Mouse (Mus musculus): ENCODE results near the gene Il10ra.

The Il10ra gene

DNA sequence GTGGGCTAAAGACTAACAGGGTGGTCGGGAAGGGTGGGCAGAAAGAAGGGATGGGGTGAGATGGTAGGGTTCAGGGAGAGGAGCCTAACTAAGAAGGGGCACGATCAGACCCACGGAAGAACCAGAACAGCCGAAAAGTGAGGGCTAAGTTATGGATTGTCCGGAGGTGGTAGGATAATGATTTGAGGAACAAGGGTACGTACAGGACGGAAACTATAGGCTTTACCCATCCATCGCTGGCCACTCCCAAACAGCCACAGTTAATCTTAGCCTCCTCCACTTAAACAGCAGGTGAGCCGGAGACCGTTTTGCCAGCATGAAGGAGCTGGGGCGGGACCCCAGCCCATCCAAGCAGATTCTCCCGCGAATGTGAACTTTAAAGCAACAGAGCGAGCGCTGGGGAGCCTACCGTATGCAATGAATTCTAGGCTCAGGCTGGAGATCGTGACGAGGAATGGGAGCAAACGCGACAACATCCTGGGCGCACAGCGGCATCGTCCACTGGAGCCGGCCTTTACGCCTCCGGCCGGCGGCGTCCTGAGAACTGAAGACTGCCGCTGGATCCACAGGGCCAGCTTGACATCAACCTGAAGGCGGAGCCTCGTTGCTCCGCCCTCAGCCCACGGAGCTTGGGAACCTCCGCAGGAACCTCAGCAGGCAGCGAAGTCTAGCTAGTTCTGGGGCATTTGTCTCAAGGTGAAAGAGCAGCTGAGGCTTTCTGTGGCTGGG is at the start of gene Il10ra:
TSS of gene Il10ra (minus strand) at position 553 of the 729 bp plus-strand sequence.
- in situ Hi-C loops (cut with MseI, MboI), result no loop called here

- in situ Hi-C loops (cut with MseI, MboI), result no loop called here
Measured at GRCm38 (mm10) chr9:45317635-45318034, 48.7 kb upstream of the Il10ra start.

GRCm38 (mm10) chr9:45313913-45314312 is 45.0 kb upstream of the Il10ra start:
- in situ Hi-C loops (cut with MseI, MboI), result no loop called here

DNA sequence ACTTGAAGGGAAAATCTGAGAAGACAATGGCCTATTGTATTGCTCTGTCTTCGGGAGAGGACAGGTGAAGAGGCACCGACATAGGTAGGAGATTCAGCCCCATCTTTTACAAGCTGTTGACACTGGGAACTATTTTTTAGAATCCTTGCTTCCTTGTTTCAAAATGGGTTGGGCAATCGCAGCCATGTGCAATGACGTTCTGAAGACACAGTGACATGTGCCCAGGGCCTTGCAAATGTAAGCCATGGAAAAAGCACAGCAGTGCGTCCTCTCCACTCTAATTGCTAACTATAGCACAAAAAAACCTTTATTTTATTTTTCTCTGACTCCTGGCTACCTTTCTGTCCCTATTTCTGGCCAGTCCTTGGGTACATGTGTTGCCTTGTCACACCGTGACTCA is 42.9 kb upstream of the Il10ra start:
- in situ Hi-C loops (cut with MseI, MboI), result no loop called here

DNA sequence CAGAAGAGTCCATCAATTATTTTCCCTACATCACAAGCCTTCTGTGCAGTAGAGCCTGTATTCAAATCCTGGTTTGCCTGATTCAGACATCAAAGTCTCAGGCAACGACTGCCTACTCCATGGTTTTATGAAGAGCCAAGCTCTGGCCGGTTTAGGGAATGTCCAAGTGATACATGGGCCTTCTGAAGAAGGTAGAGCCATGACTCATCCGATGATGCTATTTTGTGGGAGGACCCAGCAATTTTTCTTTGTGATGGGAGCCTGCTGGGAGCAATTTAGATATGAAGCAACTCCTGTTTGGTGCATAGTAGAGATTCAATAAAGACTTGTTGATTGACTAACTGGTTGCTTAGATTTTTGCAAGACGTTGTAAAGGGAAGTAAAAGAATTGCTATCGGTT is 39.6 kb upstream of the Il10ra start:
- in situ Hi-C loops (cut with MseI, MboI), result no loop called here

DNA sequence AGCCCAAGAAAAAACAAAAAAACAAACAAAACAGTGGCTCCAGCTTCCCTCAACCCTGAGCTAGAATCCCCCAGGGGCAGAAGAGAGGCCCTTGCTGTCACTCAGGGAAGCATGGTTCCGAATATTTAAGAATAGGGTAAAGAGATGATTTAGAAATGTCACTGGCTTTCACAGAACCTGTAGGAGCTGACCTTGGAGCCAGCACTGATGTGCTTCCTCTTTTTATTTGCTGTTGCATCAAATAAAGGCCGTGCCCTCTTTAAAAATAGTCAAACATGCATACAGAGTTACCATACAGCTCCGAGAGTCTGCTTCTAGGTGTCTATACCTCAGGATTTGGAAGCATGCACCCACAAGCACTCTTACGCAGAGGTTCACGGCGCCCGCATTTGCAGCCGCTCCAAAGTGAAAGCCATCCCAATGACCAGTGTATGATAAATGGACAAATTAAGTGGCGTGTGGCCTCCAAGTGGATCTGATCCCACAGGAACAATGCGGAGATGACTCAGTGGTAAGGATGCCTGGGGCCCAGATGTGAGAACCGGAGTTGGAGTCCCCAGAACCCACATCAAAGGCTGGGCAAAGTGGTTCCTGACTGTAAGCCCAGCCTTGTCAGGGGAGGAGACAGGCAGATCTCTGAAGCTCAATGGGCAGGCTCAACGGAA is 37.9 kb upstream of the Il10ra start:
- in situ Hi-C loops (cut with MseI, MboI), result no loop called here

DNA sequence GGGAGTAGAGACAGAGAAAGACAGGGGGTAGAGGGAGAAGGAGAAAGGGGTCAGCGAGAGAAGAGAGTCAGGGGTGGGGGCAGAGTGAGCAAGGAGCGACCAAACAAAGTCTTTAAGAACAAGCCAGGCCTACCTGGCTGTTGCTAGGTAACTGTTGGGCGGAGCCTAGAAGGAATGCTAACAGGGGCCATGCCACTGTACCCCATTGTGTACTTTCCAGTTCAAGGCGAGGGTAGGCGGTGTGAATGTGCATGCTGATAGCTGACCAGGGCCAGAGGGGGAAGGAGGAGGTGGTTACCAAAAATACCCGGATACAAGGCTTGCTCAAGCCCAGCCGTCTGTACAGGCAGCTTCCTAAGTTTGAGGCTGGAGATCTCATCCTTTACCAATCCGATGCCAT is 32.8 kb upstream of the Il10ra start:
- in situ Hi-C loops (cut with MseI, MboI), result loop anchor here (5.0 kb wide), 2 partner anchors 86 to 91 kb away; no protein-coding TSS in a partner anchor

- in situ Hi-C loops (cut with MseI, MboI), result loop anchor here (5.0 kb wide), 2 partner anchors 87 to 92 kb away; no protein-coding TSS in a partner anchor
Measured at GRCm38 (mm10) chr9:45300422-45301104, 31.6 kb upstream of the Il10ra start.

DNA sequence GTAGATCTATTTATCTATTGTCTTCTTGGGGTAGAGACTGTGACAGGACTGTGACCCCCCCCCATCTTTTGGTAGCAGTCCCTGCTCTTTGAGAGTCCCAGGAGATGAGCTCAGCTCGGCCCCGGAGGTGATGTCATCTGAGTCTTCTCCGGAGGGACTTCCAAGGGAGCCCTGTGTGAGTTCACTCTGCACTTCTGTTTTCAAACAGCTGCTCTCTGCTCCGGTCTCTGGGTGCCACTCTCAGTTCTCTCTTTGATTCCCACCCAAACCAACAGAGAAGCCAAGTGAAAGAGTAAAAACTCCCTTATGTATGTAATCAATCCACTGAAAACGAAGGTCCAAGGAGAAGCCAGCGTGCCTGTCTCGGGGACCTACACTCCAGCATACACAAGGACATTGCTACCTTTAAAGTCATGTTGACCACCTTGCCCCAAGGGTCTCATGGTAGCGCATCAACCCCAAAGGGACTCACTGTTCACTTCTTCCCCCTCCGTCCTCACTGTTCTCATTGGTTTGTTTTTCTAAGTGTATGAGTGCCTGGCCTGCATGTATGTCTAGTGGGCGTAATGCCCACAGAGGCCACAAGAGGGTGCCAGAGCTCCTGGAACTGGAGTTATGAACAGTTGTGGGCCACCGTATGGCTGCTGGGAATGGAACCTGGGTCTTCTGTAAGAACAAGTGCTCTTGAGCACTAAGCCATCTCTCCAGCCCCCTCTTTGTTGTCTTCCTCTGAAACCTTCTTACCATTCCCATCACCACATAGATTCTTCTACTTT is 30.5 kb upstream of the Il10ra start:
- in situ Hi-C loops (cut with MseI, MboI), result loop anchor here (5.0 kb wide), 2 partner anchors 88 to 93 kb away; no protein-coding TSS in a partner anchor

DNA sequence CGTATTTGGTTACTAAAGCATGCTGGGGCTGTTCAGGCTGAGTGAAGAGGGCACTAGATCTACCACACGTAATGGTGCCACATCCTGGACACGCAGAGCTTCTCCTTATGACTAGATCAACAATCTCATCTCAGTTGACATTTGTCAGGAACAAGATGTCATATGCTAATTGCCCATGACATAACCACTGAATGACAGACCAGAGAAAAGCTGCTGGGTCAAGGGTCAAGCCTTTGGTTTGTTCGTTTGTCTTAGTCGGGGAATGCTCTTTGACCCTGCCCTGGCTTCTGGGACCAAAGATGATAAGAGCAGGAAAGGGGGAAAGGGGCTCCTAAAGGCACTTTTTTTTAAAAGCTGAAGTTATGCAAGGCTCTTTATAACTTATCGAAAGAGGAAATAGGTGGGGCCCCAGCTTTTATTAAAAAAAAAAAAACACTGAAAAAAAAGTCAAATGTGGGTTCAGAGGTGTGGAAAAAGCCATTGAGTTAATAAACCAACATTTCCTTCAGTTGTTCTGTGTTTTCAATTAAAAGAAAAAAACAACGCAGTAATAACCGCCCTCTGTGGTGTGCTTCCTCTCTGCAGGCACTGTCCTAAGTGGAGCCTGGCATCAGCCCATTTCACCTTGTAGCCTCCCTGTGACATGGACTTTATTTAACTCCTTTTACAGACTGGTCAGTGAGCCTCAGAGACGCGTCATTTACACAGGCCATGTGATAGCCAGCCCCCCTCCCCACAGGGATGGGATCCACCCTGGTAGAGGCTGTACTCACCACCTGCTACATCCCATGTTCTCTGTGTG is 25.5 kb upstream of the Il10ra start:
- in situ Hi-C loops (cut with MseI, MboI), result no loop called here

DNA sequence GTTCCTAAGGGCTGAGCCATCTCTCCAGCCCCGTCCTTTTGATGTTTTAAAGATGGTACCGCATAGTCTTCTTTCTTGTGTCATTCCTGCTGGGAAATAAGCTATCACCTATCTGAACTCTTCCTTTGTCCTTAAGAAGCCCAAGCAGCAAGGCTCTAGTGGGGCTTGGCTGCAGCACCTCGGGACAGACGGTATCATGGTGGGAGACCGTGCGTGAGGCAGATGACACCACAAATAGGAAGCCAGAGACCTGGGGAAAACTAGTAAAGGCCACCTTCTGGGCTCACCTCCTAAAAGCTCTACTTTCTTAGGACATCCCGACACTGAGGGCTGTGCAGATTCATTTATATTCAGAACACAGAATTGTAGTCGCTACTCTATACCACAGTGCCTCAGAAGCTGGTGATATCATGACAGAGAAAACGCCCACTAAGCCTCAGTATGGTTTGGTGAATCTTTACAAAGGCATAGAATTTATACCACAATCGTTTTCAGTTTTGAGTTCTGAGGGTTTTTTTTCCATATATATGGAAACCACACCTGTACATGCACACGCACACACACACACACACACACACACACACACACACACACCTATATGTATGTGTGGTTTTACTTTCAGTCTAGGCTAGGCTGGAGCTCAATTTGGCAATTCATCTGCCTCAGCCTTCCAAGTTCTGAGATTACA is 22.7 kb upstream of the Il10ra start:
- in situ Hi-C loops (cut with MseI, MboI), result no loop called here

- in situ Hi-C loops (cut with MseI, MboI), result no loop called here
Measured at GRCm38 (mm10) chr9:45282466-45282865, 13.5 kb upstream of the Il10ra start.

DNA sequence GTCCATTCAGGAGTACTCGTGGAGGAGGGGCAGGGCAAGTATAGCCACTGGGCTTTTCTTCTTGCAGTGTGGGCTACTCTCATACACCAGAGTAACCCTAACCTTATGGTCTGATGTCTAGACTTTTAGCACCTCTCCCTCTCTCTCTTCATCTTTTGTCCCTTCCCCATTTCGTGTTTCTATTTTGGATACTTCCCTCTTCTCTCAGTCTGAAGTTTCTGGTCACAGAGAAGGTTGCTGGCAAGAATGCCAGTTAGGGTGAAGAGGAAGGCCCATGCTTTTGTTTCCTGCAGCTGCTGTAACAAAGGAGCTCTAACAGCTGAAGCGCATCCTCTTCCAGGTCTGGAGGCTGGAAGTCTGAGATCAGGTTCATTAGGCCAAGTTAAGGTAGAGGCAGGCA is 11.9 kb upstream of the Il10ra start:
- in situ Hi-C loops (cut with MseI, MboI), result no loop called here

GRCm38 (mm10) chr9:45280059-45280458 is 11.1 kb upstream of the Il10ra start:
- in situ Hi-C loops (cut with MseI, MboI), result no loop called here

- in situ Hi-C loops (cut with MseI, MboI), result loop anchor here in 1 of 2 experiments (5.0 kb wide), 1 partner anchor 62 kb away; no protein-coding TSS in a partner anchor
Measured at GRCm38 (mm10) chr9:45274635-45275034, 5.7 kb upstream of the Il10ra start.

- in situ Hi-C loops (cut with MseI, MboI), result loop anchor here in 1 of 2 experiments (5.0 kb wide), 1 partner anchor 62 kb away; no protein-coding TSS in a partner anchor
Measured at GRCm38 (mm10) chr9:45274218-45274617, 5.3 kb upstream of the Il10ra start.

GRCm38 (mm10) chr9:45272213-45272612 is 3.3 kb upstream of the Il10ra start:
- in situ Hi-C loops (cut with MseI, MboI), result loop anchor here in 1 of 2 experiments (5.0 kb wide), 1 partner anchor 60 kb away; no protein-coding TSS in a partner anchor

GRCm38 (mm10) chr9:45268079-45268478 is 870 bp downstream of the Il10ra start:
- in situ Hi-C loops (cut with MseI, MboI), result no loop called here

DNA sequence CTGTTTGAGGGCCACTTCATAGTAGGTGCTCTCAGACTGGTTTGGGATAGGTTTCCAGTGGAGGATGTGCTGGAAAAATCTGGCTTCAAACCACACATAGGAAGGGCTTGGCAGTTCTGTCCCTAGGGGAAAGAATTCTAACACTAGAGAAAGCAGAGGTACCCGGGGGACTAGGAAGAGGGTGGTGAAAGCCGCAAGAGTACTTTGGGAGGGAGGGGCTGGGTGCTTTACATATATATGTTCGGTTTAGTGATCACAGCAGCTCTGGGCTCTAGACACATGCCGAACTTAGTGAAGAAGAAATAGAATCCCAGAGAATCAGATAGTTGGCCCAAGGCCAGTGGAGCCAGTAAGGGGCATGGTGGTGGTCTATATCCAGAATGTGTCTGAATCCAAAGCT is 1.9 kb downstream of the Il10ra start:
- in situ Hi-C loops (cut with MseI, MboI), result no loop called here

DNA sequence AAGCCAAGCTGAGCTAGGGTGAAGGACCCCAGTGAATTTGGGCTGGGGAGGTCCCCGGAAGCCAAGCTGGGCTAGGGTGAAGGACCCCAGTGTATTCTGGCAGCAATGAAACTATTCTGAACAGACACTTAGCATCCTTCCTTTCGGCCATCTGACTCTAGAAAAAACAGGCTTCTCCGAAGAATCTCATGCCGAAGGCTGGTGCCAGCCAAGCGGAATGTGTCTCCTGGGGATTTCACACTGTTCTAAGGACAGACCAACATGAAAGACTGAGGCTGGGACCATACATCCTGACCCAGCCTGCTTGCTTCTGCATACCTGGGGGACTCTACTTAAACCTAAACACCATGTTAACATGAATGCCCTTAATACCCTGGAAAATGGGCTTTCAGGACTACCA is 7.1 kb downstream of the Il10ra start:
- in situ Hi-C loops (cut with MseI, MboI), result no loop called here
